Mouse (Mus musculus) MEL (cell line): ENCODE measurements around the gene Cacna1f. TPM values are rescaled to one million over a fixed set of nuclear protein-coding genes. Genes with fewer than 3 reads are reported as not detected.

ENCODE experiments used
- DNase-seq: peaks from one replicate; pipeline ENCODE4 v3.0.0; 2011; ENCODE audit warnings: low read depth, low spot score
- H3K27ac ChIP-seq: 2 replicates; pipeline ENCODE4 v1.5.1; 2012; ENCODE audit warnings: low read depth, mild to moderate bottlenecking, control low read depth, low read length, moderate library complexity; ENCODE audit not compliant: control insufficient read depth
- H3K27me3 ChIP-seq, 2 experiments: fragments of 150-350 bp in 1 of 2; sonication (generic) in 1 of 2; 2 replicates each; pipeline ENCODE4 v1.6.1; 2012; ENCODE audit warnings: low read length in 2 of 2, mild to moderate bottlenecking in 2 of 2, improper control_type of control experiment in 1 of 2, moderate library complexity in 1 of 2; ENCODE audit not compliant: insufficient read depth in 2 of 2, control insufficient read depth in 1 of 2
- H3K36me3 ChIP-seq, 2 experiments: 2 replicates each; pipeline ENCODE4 v1.6.1; 2012 to 2014; ENCODE audit warnings: low read length in 2 of 2, improper control_type of control experiment in 1 of 2, inconsistent platforms in 1 of 2, mild to moderate bottlenecking in 1 of 2; ENCODE audit not compliant: insufficient read depth in 2 of 2, control insufficient read depth in 1 of 2
- H3K4me1 ChIP-seq, 2 experiments: fragments of 150-350 bp in 1 of 2; sonication (generic) in 1 of 2; 2 replicates each; pipeline ENCODE4 v1.6.1; 2012; ENCODE audit warnings: low read length in 2 of 2, improper control_type of control experiment in 1 of 2, mild to moderate bottlenecking in 1 of 2; ENCODE audit not compliant: insufficient read depth in 2 of 2, control insufficient read depth in 1 of 2
- H3K4me3 ChIP-seq, 2 experiments: fragments of 150-350 bp in 1 of 2; sonication (generic) in 1 of 2; 2 replicates each; pipeline ENCODE4 v1.5.1; 2012; ENCODE audit warnings: low read depth in 2 of 2, low read length in 2 of 2, mild to moderate bottlenecking in 2 of 2, moderate library complexity in 2 of 2, control low read depth in 1 of 2, improper control_type of control experiment in 1 of 2; ENCODE audit not compliant: control insufficient read depth in 1 of 2, insufficient read depth in 1 of 2
- H3K79me2 ChIP-seq: 2 replicates; pipeline ENCODE4 v1.6.1; 2012; ENCODE audit warnings: mild to moderate bottlenecking, low read length, moderate library complexity; ENCODE audit not compliant: control insufficient read depth, poor library complexity, insufficient read depth
- H3K9ac ChIP-seq: 2 replicates; pipeline ENCODE4 v1.6.1; 2012; ENCODE audit warnings: low read depth, mild to moderate bottlenecking, control low read depth, low read length, moderate library complexity; ENCODE audit not compliant: control insufficient read depth, poor library complexity, severe bottlenecking
- H3K9me3 ChIP-seq: fragments of 150-350 bp; sonication (generic); replicated peaks from 2 replicates; pipeline ENCODE4 v1.6.1; 2012; ENCODE audit warnings: mild to moderate bottlenecking, low read length, improper control_type of control experiment, moderate library complexity; ENCODE audit not compliant: insufficient read depth
- CHD1 ChIP-seq: IDR thresholded peaks from 2 replicates; pipeline ENCODE4 v1.6.1; 2012; ENCODE audit warnings: low read depth, mild to moderate bottlenecking, inconsistent platforms, low read length, improper control_type of control experiment
- CTCF ChIP-seq, 3 experiments: IDR thresholded peaks in 2 of 3; conservative IDR thresholded peaks in 1 of 3; 2 replicates each; pipeline ENCODE4 v1.5.1; 2011 to 2012; ENCODE audit warnings: low read length in 3 of 3, low read depth in 2 of 3, mild to moderate bottlenecking in 2 of 3, improper control_type of control experiment in 1 of 3, inconsistent platforms in 1 of 3, mixed read lengths in 1 of 3, moderate library complexity in 1 of 3; ENCODE audit not compliant: control insufficient read depth in 1 of 3, insufficient read depth in 1 of 3, poor library complexity in 1 of 3, severe bottlenecking in 1 of 3
- E2F4 ChIP-seq: IDR thresholded peaks from 2 replicates; pipeline ENCODE4 v1.6.1; 2011; ENCODE audit warnings: low read depth, low read length, improper control_type of control experiment, borderline replicate concordance
- ELF1 ChIP-seq: IDR thresholded peaks from 2 replicates; pipeline ENCODE4 v1.6.1; 2014; ENCODE audit warnings: low read depth, mild to moderate bottlenecking, inconsistent platforms, low read length, improper control_type of control experiment, moderate library complexity
- EP300 ChIP-seq, 2 experiments: IDR thresholded peaks; 2 replicates each; pipeline ENCODE4 v1.6.1; 2011; ENCODE audit warnings: improper control_type of control experiment in 2 of 2, low read length in 2 of 2, low read depth in 1 of 2, mild to moderate bottlenecking in 1 of 2
- ETS1 ChIP-seq: IDR thresholded peaks from 2 replicates; pipeline ENCODE4 v1.6.1; 2012; ENCODE audit warnings: low read depth, mild to moderate bottlenecking, inconsistent platforms, low read length, improper control_type of control experiment, moderate library complexity
- HCFC1 ChIP-seq: IDR thresholded peaks from 2 replicates; pipeline ENCODE4 v1.6.1; 2012; ENCODE audit warnings: low read depth, mild to moderate bottlenecking, inconsistent platforms, low read length, improper control_type of control experiment, moderate library complexity
- JUND ChIP-seq: IDR thresholded peaks from 2 replicates; pipeline ENCODE4 v1.6.1; 2011; ENCODE audit warnings: low read depth, mild to moderate bottlenecking, improper control_type of control experiment, low read length
- MAFK ChIP-seq: IDR thresholded peaks from 2 replicates; pipeline ENCODE4 v1.6.1; 2011; ENCODE audit warnings: low read depth, mild to moderate bottlenecking, low read length, improper control_type of control experiment, borderline replicate concordance
- MAX ChIP-seq: IDR thresholded peaks from 2 replicates; pipeline ENCODE4 v1.6.1; 2011; ENCODE audit warnings: low read length, improper control_type of control experiment
- MYC ChIP-seq: IDR thresholded peaks from 2 replicates; pipeline ENCODE4 v1.6.1; 2011; ENCODE audit warnings: low read depth, mild to moderate bottlenecking, low read length, improper control_type of control experiment, moderate library complexity
- POLR2A ChIP-seq, 2 experiments: IDR thresholded peaks; 2 replicates each; pipeline ENCODE4 v1.6.1; 2011 to 2012; ENCODE audit warnings: low read length in 2 of 2, mild to moderate bottlenecking in 2 of 2, control low read depth in 1 of 2, improper control_type of control experiment in 1 of 2, low read depth in 1 of 2, moderate library complexity in 1 of 2; ENCODE audit not compliant: control insufficient read depth in 1 of 2, insufficient read depth in 1 of 2, poor library complexity in 1 of 2
- POLR2AphosphoS2 ChIP-seq: IDR thresholded peaks from 2 replicates; pipeline ENCODE4 v1.6.1; 2011; ENCODE audit warnings: low read length, improper control_type of control experiment
- POLR2AphosphoS5 ChIP-seq: IDR thresholded peaks from 2 replicates; pipeline ENCODE4 v1.6.1; 2012; ENCODE audit warnings: low read depth, borderline replicate concordance, mild to moderate bottlenecking, inconsistent platforms, low read length, moderate library complexity, mixed read lengths
- SIN3A ChIP-seq: IDR thresholded peaks from 2 replicates; pipeline ENCODE4 v1.6.1; 2012; ENCODE audit warnings: low read length, improper control_type of control experiment, inconsistent platforms
- SMC3 ChIP-seq: IDR thresholded peaks from 2 replicates; pipeline ENCODE4 v1.6.1; 2011; ENCODE audit warnings: low read depth, low read length, improper control_type of control experiment
- TBP ChIP-seq: IDR thresholded peaks from 2 replicates; pipeline ENCODE4 v1.8.0; 2011; ENCODE audit warnings: low read depth, low read length, improper control_type of control experiment
- UBTF ChIP-seq: IDR thresholded peaks from 2 replicates; pipeline ENCODE4 v1.6.1; 2012; ENCODE audit warnings: low read depth, mild to moderate bottlenecking, inconsistent platforms, low read length, improper control_type of control experiment, moderate library complexity, borderline replicate concordance; ENCODE audit not compliant: insufficient read depth
- USF1 ChIP-seq: IDR thresholded peaks from 2 replicates; pipeline ENCODE4 v1.6.1; 2014; ENCODE audit warnings: low read depth, mild to moderate bottlenecking, inconsistent platforms, low read length, improper control_type of control experiment, moderate library complexity
- ZC3H11A ChIP-seq: IDR thresholded peaks from 2 replicates; pipeline ENCODE4 v1.6.1; 2012; ENCODE audit warnings: low read depth, mild to moderate bottlenecking, inconsistent platforms, low read length, improper control_type of control experiment
- ZKSCAN1 ChIP-seq: IDR thresholded peaks from 2 replicates; pipeline ENCODE4 v1.6.1; 2012; ENCODE audit warnings: low read depth, mild to moderate bottlenecking, inconsistent platforms, low read length, improper control_type of control experiment, moderate library complexity
- ZNF384 ChIP-seq: IDR thresholded peaks from 2 replicates; pipeline ENCODE4 v1.6.1; 2012; ENCODE audit warnings: low read depth, mild to moderate bottlenecking, inconsistent platforms, low read length, improper control_type of control experiment
- polyA plus RNA-seq, 2 experiments: library from polyadenylated mRNA; stranded (reverse) in 1 of 2; unstranded in 1 of 2; fragments of >175 nt in 1 of 2; fragments of >200 nt in 1 of 2; gene quantifications; 2 replicates each; pipeline versions ENCODE4 v1.2.1 to v1.2.4; 2012; ENCODE audit warnings: low replicate concordance in 2 of 2, low read depth in 1 of 2; ENCODE audit not compliant: insufficient read length in 2 of 2, insufficient read depth in 1 of 2, missing spikeins in 1 of 2
- total RNA-seq: library from RNA; depleted of rRNA; stranded (reverse); fragments of 300-350 nt; gene quantifications from 2 replicates; pipeline ENCODE4 v1.2.3, GENCODE M21; 2012

Cacna1f gene
- total and polyA plus RNA-seq, 3 experiments: 0.17 TPM; not detected in 2

GRCm38 (mm10) chrX:7661086-7661485 lies 54.2 kb downstream of the Cacna1f start:
- H3K27ac ChIP-seq: no peak overlapping the region
- no peak for DNase-seq
- TF ChIP-seq POLR2AphosphoS5: no peak
- TF ChIP-seq MAX: no peak
- TF ChIP-seq ZC3H11A: no peak
- TF ChIP-seq MYC: no peak
- no peak for TF ChIP-seq ELF1
- TF ChIP-seq POLR2A (IDR thresholded peaks at IDR 0.05; ENCODE audit: control insufficient read depth in 1 of 2, insufficient read depth in 1 of 2, low read depth in 1 of 2, low read length in 2 of 2, poor library complexity in 1 of 2): no peak
- TF ChIP-seq CTCF (IDR thresholded peaks at IDR 0.05 in 2 of 3, conservative IDR thresholded peaks at IDR 0.05 in 1 of 3; ENCODE audit: control insufficient read depth in 1 of 3, insufficient read depth in 1 of 3, low read depth in 2 of 3, low read length in 3 of 3, poor library complexity in 1 of 3, severe bottlenecking in 1 of 3): no peak
- no peak for TF ChIP-seq JUND
- no peak for TF ChIP-seq ZKSCAN1
- TF ChIP-seq SMC3: no peak
- TF ChIP-seq UBTF: no peak
- no peak for TF ChIP-seq ZNF384
- no peak for TF ChIP-seq HCFC1
- TF ChIP-seq USF1: no peak
- TF ChIP-seq TBP: no peak
- no peak for TF ChIP-seq ETS1
- no peak for TF ChIP-seq E2F4
- TF ChIP-seq POLR2AphosphoS2: no peak
- no peaks in the 10 kb centered on the region; the same call in 1 of the 2 replicates for H3K79me2 ChIP-seq
- H3K9me3 ChIP-seq: no peaks in the 10 kb centered on the region
- peaks cover 2% of the 10 kb centered on the region in 2 experiments; a peak in 2 of 4 replicates for H3K27me3 ChIP-seq
- H3K4me3 ChIP-seq: no peak overlapping the region
- H3K4me1 ChIP-seq: peaks cover 0 to 6% of the 10 kb centered on the region in 2 experiments; a peak in 2 of 4 replicates
- H3K9ac ChIP-seq: no peak overlapping the region
- H3K36me3 ChIP-seq: no peaks in the 10 kb centered on the region

DNA sequence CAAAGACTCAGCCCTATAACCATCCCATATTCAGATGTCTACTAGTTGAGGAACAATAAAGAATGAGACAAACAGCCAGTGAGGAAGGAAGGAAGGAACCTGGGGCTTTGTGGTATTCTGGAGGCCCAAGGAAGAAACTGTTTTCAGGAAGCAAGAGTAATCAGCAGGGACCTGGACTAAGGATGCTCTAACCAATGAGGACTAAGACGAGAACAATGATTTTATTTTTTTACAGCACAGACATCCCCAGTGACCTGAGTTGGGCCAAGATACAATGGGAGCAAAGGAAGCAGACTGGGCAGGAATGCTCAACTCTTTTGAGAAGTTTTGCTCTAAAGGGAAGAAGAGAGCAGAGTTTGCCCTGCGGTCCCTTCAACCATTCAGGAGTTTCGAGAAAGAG lies 56.1 kb downstream of the Cacna1f start:
- no peak overlapping the region for H3K9ac ChIP-seq
- H3K4me3 ChIP-seq: no peak overlapping the region
- peaks cover 0 to 6% of the 10 kb centered on the region in 2 experiments; a peak in 2 of 4 replicates for H3K4me1 ChIP-seq
- H3K9me3 ChIP-seq: no peaks in the 10 kb centered on the region
- no peak overlapping the region for H3K27ac ChIP-seq
- no peak for DNase-seq
- no peaks in the 10 kb centered on the region for H3K36me3 ChIP-seq
- TF ChIP-seq E2F4: no peak
- TF ChIP-seq CHD1: no peak
- TF ChIP-seq SIN3A: no peak
- no peak for TF ChIP-seq EP300 (IDR thresholded peaks at IDR 0.05; ENCODE audit: low read depth in 1 of 2, low read length in 2 of 2)
- no peak for TF ChIP-seq MAFK
- H3K27me3 ChIP-seq: no peaks in the 10 kb centered on the region
- H3K79me2 ChIP-seq: no peaks in the 10 kb centered on the region
